Comparison of ENCODE assay signal across 8 mouse cellular contexts in the genomic region with DNA sequence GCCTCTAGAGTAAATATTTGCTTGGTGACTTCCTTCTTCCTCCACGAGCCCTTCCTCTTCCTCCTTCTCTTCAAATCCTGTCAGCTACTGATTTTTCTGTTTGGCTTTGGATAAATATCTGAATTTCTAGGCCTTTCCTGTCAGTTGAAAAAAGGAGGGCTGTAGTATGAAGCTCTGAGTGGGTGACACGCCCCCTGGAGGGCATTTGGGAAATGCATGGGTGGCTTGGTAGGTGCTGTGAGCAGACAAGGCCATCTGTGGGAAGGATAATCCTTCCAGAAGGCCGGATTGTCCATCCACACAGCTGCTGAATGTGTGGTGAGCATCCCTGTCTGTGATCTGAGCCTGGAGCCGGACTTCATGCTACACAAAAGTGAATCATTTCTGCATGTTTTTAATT. TPM values are rescaled to one million over a fixed set of nuclear protein-coding genes. Genes with fewer than 3 reads are reported as not detected.
DNase-seq lines count a peak whose midpoint lies in the region; ATAC-seq and TF ChIP-seq lines count a peak whose summit lies in the region.

No protein-coding gene starts in this region.

- no peaks in the 10 kb centered on the region for H3K36me3 ChIP-seq in forebrain, postnatal 0 days (ENCODE audit: insufficient read depth)
- H3K36me3 ChIP-seq in forebrain, embryonic 16.5 days (ENCODE audit: control insufficient read depth, insufficient read depth): no peaks in the 10 kb centered on the region
- H3K36me3 ChIP-seq in midbrain, embryonic 14.5 days (ENCODE audit: control insufficient read depth, insufficient read depth, low read length): no peaks in the 10 kb centered on the region
- no peaks in the 10 kb centered on the region for H3K36me3 ChIP-seq in midbrain, embryonic 16.5 days (ENCODE audit: control insufficient read depth, insufficient read depth, low read length)

- no peak for TF ChIP-seq POLR2A in bone marrow, adult 2 months (IDR thresholded peaks at IDR 0.05; ENCODE audit: borderline replicate concordance, control insufficient read depth, low read depth, low read length)
- TF ChIP-seq POLR2A in olfactory bulb, adult 2 months (IDR thresholded peaks at IDR 0.05; ENCODE audit: insufficient read depth, low read depth, low read length): no peak

- ATAC-seq in forebrain, postnatal 0 days: no peak
- ATAC-seq in forebrain, embryonic 16.5 days: no peak
- no peak for ATAC-seq in midbrain, embryonic 14.5 days (ENCODE audit: low FRiP score, low TSS enrichment)
- no peak for ATAC-seq in midbrain, embryonic 16.5 days

- H3K4me1 ChIP-seq in forebrain, postnatal 0 days (ENCODE audit: insufficient read depth): peaks cover 15% of the 10 kb centered on the region
- H3K4me1 ChIP-seq in forebrain, embryonic 16.5 days (replicated peaks; ENCODE audit: control insufficient read depth, insufficient read depth, low read length): peaks cover 22% of the 10 kb centered on the region
- H3K4me1 ChIP-seq in midbrain, embryonic 14.5 days (ENCODE audit: control insufficient read depth, insufficient read depth, low read length): peaks cover 13% of the 10 kb centered on the region; the same call in 1 of the 2 replicates
- peaks cover 18% of the 10 kb centered on the region for H3K4me1 ChIP-seq in midbrain, embryonic 16.5 days (ENCODE audit: control insufficient read depth, insufficient read depth, low read length)
- H3K4me1 ChIP-seq in bone marrow, adult 2 months (ENCODE audit: control insufficient read depth, insufficient read depth, low read length): no peaks in the 10 kb centered on the region
- peaks cover 34% of the 10 kb centered on the region for H3K4me1 ChIP-seq in olfactory bulb, adult 2 months (ENCODE audit: control insufficient read depth, insufficient read depth, low read length)

- H3K27me3 ChIP-seq in forebrain, postnatal 0 days (ENCODE audit: insufficient read depth, low read length): no peaks in the 10 kb centered on the region
- no peaks in the 10 kb centered on the region for H3K27me3 ChIP-seq in forebrain, embryonic 16.5 days (replicated peaks; ENCODE audit: control insufficient read depth, insufficient read depth, low read length)
- H3K27me3 ChIP-seq in midbrain, embryonic 14.5 days (ENCODE audit: control insufficient read depth, insufficient read depth, low read length): no peaks in the 10 kb centered on the region
- H3K27me3 ChIP-seq in midbrain, embryonic 16.5 days (ENCODE audit: control insufficient read depth, insufficient read depth, low read depth, low read length): no peaks in the 10 kb centered on the region

- H3K27ac ChIP-seq in forebrain, postnatal 0 days (ENCODE audit: low read depth, low read length): no peak overlapping the region
- H3K27ac ChIP-seq in forebrain, embryonic 16.5 days (ENCODE audit: low read length): no peak overlapping the region
- H3K27ac ChIP-seq in midbrain, embryonic 14.5 days (replicated peaks; ENCODE audit: low read depth, low read length): no peak overlapping the region
- H3K27ac ChIP-seq in midbrain, embryonic 16.5 days (ENCODE audit: low read length): no peak overlapping the region
- no peak overlapping the region for H3K27ac ChIP-seq in bone marrow, adult 2 months (ENCODE audit: control insufficient read depth, insufficient read depth, low read depth, low read length, poor library complexity)
- H3K27ac ChIP-seq in olfactory bulb, adult 2 months (ENCODE audit: insufficient read depth, low read depth, low read length): no peak overlapping the region

- WGBS in forebrain, postnatal 0 days: 55% methylated on average over 4 of the region's 4 CpGs
- 54% methylated on average over 4 of the region's 4 CpGs for WGBS in forebrain, embryonic 16.5 days
- 50% methylated on average over 4 of the region's 4 CpGs for WGBS in midbrain, embryonic 14.5 days
- WGBS in midbrain, embryonic 16.5 days: 47% methylated on average over 4 of the region's 4 CpGs
- 38% methylated on average over 4 of the region's 4 CpGs for WGBS in bone marrow, adult 2 months
- 64% methylated on average over 4 of the region's 4 CpGs for WGBS in olfactory bulb, adult 2 months

- H3K9ac ChIP-seq in forebrain, postnatal 0 days: no peak overlapping the region
- no peak overlapping the region for H3K9ac ChIP-seq in forebrain, embryonic 16.5 days (replicated peaks; ENCODE audit: low read depth, low read length)
- no peak overlapping the region for H3K9ac ChIP-seq in midbrain, embryonic 14.5 days (replicated peaks; ENCODE audit: low read length)
- H3K9ac ChIP-seq in midbrain, embryonic 16.5 days (ENCODE audit: low read depth, low read length): no peak overlapping the region

- DNase-seq in forebrain, postnatal 0 days: no peak
- DNase-seq in midbrain, embryonic 14.5 days: peak; percentile 43
- peak; percentile 46 for DNase-seq in kidney, postnatal 14 days
- DNase-seq in ovary, postnatal 10 days (ENCODE audit: low spot score): no peak

- no peak overlapping the region for H3K4me2 ChIP-seq in forebrain, postnatal 0 days (ENCODE audit: low read depth)
- H3K4me2 ChIP-seq in forebrain, embryonic 16.5 days (ENCODE audit: low read length): no peak overlapping the region
- H3K4me2 ChIP-seq in midbrain, embryonic 14.5 days (ENCODE audit: low read length): no peak overlapping the region
- no peak overlapping the region for H3K4me2 ChIP-seq in midbrain, embryonic 16.5 days (ENCODE audit: low read length)

- peak; percentile 60 for TF ChIP-seq CTCF in forebrain, postnatal 0 days (IDR thresholded peaks at IDR 0.05; ENCODE audit: low read depth)
- TF ChIP-seq CTCF in bone marrow, adult 2 months (IDR thresholded peaks at IDR 0.05; ENCODE audit: control insufficient read depth, insufficient read depth, low read length): peak; percentile 71
- 0 out of 2 replicates have a peak, but pooled peaks have one; percentile 34 for TF ChIP-seq CTCF in olfactory bulb, adult 2 months (IDR thresholded peaks at IDR 0.05; ENCODE audit: insufficient read depth, low read depth, low read length)

- H3K9me3 ChIP-seq in forebrain, postnatal 0 days (ENCODE audit: low read length): no peaks in the 10 kb centered on the region
- H3K9me3 ChIP-seq in forebrain, embryonic 16.5 days (ENCODE audit: control insufficient read depth, low read length): no peaks in the 10 kb centered on the region
- H3K9me3 ChIP-seq in midbrain, embryonic 14.5 days (ENCODE audit: control insufficient read depth, low read length): no peaks in the 10 kb centered on the region
- H3K9me3 ChIP-seq in midbrain, embryonic 16.5 days (replicated peaks; ENCODE audit: control insufficient read depth, low read length, poor library complexity, severe bottlenecking): no peaks in the 10 kb centered on the region

- H3K4me3 ChIP-seq in forebrain, postnatal 0 days (ENCODE audit: low read depth, low read length): no peak overlapping the region
- H3K4me3 ChIP-seq in forebrain, embryonic 16.5 days (replicated peaks; ENCODE audit: low read length): no peak overlapping the region
- H3K4me3 ChIP-seq in midbrain, embryonic 14.5 days (replicated peaks; ENCODE audit: low read depth, low read length): no peak overlapping the region
- no peak overlapping the region for H3K4me3 ChIP-seq in midbrain, embryonic 16.5 days (ENCODE audit: low read depth, low read length)
- no peak overlapping the region for H3K4me3 ChIP-seq in bone marrow, adult 2 months (replicated peaks; ENCODE audit: control insufficient read depth, low read depth, low read length)
- H3K4me3 ChIP-seq in olfactory bulb, adult 2 months (ENCODE audit: insufficient read depth, low read depth, low read length): no peak overlapping the region

RNA-seq across cellular contexts. Expression of a gene that starts 48.8 kb away (rescaled TPM):
- 31.2 and 32.4 TPM in 2 replicates for total RNA-seq in forebrain, postnatal 0 days (2014; rRNA removed)
- polyA plus RNA-seq in forebrain, postnatal 0 days (2015; fragmentation: Nextera tagmentation; extraction: Ambion mirVana): 18.3 and 20.7 TPM in 2 replicates
- polyA plus RNA-seq in forebrain, embryonic 16.5 days (2015; fragmentation: Nextera tagmentation; extraction: Ambion mirVana): 15.6 and 18.4 TPM in 2 replicates
- 16.1 TPM in 2 replicates for polyA plus RNA-seq in midbrain, embryonic 14.5 days (2014; fragmentation: Nextera tagmentation; extraction: Ambion mirVana)
- 21.0 and 22.8 TPM in 2 replicates for polyA plus RNA-seq in midbrain, embryonic 16.5 days (2015; fragmentation: Nextera tagmentation; extraction: Ambion mirVana)
- 2.0 and 9.5 TPM in 2 replicates for polyA plus RNA-seq in bone marrow, adult 2 months (2011; ENCODE audit: insufficient read depth, insufficient read length, low replicate concordance, missing spikeins)
- polyA plus RNA-seq in olfactory bulb, adult 2 months (2012; ENCODE audit: insufficient read depth, insufficient read length, low replicate concordance, missing spikeins): not detected in 2 replicates

Comparison
In these comparisons a context has a peak if more than half of its experiments do, and no peak if none do; other contexts are left out.
1. DNase-seq: peak in midbrain, embryonic 14.5 days (single experiment) and kidney, postnatal 14 days (single experiment); none in forebrain, postnatal 0 days (single experiment) and ovary, postnatal 10 days (single experiment).
2. Peak in every context shown above with its lines, with median percentiles within 50 percentile points of each other: CTCF ChIP-seq.